Mouse (Mus musculus) cortical plate, adult 2 months (tissue): ENCODE data around the gene Ap4s1. TPM values are rescaled to one million over a fixed set of nuclear protein-coding genes. Genes with fewer than 3 reads are reported as not detected.
"Not testable (repeated sequence)": the region's sequence is repeated elsewhere in the genome, so short reads cannot be mapped to it uniquely, and the experiment has no call there.

ENCODE experiments used
- H3K27ac ChIP-seq: fragments of 200-500 bp; 2 replicates; pipeline ENCODE4 v1.5.1; 2012; ENCODE audit warnings: low read length, control low read depth, inconsistent platforms; ENCODE audit not compliant: insufficient read depth
- H3K4me1 ChIP-seq: fragments of 200-500 bp; 2 replicates; pipeline ENCODE4 v1.6.1; 2011; ENCODE audit warnings: low read length; ENCODE audit not compliant: control insufficient read depth, insufficient read depth
- H3K4me3 ChIP-seq: fragments of 200-500 bp; 2 replicates; pipeline ENCODE4 v1.5.1; 2011; ENCODE audit warnings: mild to moderate bottlenecking, low read length, control low read depth; ENCODE audit not compliant: insufficient read depth
- CTCF ChIP-seq: fragments of 200-500 bp; IDR thresholded peaks from 2 replicates; pipeline ENCODE4 v1.5.1; 2011; ENCODE audit warnings: mild to moderate bottlenecking, control low read depth, low read length; ENCODE audit not compliant: insufficient read depth; ENCODE audit errors: extremely low read depth
- POLR2A ChIP-seq: fragments of 200-500 bp; IDR thresholded peaks from 2 replicates; pipeline ENCODE4 v1.6.1; 2011; ENCODE audit warnings: mild to moderate bottlenecking, low read length, control low read depth; ENCODE audit not compliant: insufficient read depth; ENCODE audit errors: extremely low read depth
- polyA plus RNA-seq: library from polyadenylated mRNA; depleted of rRNA; stranded (reverse); fragments of >200 nt; gene quantifications from 2 replicates; pipeline ENCODE4 v1.2.3, GENCODE M21; 2012; rRNA removed

The Ap4s1 gene
- 52.6 and 54.1 TPM in 2 replicates for polyA plus RNA-seq

DNA sequence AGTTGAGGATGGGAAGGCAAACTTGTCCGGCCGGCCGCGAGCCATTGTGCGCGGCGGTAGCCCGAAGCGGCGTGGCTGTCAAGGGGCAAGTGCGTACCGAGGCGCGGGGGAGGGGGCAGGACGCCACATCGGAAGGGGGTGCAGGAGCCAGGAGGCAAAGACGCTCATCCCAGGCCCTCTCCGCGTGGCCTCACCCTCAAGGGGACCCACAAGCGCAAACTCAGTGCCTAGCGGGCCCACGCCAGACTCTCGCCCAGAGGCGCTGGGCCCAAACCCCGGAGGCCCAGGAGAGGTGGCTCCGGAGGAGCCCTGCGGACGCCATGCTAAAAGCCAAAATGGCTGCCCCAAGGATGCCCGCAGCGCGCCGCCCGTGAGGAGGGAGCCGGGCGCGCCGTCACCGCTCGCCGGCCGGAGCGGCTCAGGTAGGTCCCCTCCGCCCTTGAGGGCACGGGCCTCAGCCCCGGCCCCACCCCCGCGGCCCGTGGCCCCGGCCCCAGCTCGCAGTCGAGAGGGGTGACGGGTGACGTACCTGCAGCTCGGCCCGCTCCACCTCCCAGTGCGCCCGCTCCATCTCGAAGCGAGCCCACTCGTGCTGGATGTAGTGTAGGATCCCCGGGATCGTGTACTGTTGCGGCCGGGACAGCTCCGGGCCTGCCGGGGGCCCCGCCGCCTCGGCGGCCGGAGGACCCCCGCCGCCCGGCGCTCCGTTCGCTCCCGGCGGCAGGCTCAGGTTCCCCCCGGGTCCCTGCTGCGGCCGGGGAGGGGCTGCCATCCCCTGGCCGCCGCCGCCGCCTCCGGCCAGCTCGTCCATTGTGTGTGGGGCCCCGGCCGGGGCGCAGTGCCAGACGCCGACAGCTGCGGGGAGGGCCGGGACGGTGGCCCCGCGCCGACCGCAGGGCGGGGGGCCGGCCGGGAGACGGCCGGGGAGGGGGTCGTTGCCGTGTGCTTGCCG lies at the start of gene Ap4s1:
Ap4s1 (plus strand) TSS at position 141 of the 952 bp plus-strand sequence.
- no peaks in the 10 kb centered on the region for H3K4me1 ChIP-seq
- TF ChIP-seq POLR2A = peak; percentile 46; the same call in 1 of the 2 replicates
- no peak for TF ChIP-seq CTCF
- peak within 1 kb of the TSS; percentile 100 for H3K27ac ChIP-seq
- peak within 1 kb of the TSS; percentile 58 for H3K4me3 ChIP-seq

DNA sequence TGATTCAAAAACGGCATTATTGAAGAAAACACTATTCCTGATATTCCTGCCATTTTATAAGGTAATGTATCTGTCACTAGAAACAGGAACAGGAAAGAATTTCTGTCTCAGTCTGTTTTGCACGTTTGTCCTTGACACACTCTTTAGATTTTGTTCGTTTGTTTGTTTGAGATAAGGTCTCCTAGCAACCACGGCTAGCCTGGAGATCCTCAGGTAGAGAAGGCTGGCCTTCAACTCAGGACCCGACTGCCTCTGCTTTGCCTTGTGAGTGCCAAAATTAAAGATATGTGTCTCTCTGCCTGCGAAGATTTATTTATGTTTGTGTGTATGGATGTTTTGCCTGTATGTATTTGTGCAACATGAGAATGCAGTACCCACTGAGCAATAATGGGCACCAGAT lies 49.0 kb upstream of the Ap4s1 start:
- H3K27ac ChIP-seq = no peak overlapping the region
- H3K4me1 ChIP-seq = no peaks in the 10 kb centered on the region; the same call in 1 of the 2 replicates

DNA sequence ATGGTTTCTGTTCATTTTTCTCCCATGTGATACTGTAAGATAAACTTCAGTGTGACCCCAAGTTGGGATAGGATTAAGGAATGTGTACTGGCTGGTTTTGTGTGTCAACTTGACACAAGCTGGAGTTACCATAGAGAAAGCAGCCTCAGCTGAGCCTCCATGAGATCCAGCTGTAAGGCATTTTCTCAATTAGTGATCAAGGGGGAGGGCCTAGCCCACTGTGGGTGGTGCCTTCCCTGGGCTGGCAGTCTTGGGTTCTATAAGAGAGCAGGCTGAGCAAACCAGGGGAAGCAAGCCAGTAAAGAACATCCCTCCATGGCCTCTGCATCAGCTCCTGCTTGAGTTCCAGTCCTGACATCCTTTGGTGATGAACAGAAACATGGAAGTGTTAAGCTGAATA lies 41.4 kb upstream of the Ap4s1 start:
- not testable (repeated sequence) for H3K27ac ChIP-seq, H3K4me3 ChIP-seq, H3K4me1 ChIP-seq

More for the DNA sequence above, 49.0 kb upstream of the Ap4s1 start:
- no peak for TF ChIP-seq POLR2A
- no peak for TF ChIP-seq CTCF
- H3K4me3 ChIP-seq = no peak overlapping the region

DNA sequence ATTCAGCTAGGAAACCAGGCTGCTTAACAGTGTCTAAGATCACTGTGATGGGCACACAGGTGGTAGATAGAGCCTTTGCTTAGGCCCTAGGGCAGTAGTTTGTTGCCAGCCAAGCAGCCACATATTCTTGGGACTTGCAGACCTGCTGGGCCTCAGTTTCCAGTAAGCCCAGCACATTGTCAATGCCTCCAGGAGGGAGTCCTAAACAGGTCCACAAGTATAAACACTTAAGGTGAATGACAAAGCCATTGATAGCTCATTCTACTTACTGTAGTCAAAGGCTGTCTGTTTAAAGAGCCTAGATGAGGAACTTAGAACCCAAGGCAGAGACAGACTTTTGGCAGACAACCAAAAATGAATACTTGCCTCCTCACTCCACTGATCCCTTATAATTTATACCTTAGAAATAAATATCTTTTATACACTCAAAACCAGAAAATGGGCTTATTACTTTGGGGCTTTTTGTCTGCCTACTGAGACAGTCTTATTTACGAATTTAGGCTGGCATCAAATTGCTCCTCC lies 34.8 kb upstream of the Ap4s1 start:
- TF ChIP-seq POLR2A (no peak), CTCF (no peak)
- H3K27ac ChIP-seq = no peak overlapping the region
- no peaks in the 10 kb centered on the region for H3K4me1 ChIP-seq

DNA sequence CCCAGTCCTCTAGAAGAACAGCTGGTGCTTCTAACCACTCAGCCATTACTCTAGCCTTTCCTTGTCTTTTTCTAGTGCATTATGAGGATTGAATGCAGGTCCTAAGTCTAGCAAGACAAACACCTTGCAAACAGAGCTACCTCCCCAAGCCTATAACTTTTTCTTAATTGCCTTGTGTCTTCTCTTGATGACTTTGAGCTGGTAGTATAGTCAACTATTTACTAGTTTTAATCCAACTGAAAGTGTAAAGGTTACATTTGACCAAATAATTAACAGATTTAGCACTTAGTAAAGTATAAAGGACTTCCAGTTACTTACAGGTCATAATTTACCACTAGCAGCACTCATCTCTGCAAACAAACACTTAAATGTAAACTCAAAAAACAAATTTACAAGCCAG lies 27.8 kb upstream of the Ap4s1 start:
- H3K4me3 ChIP-seq = no peak overlapping the region
- peaks cover 1% of the 10 kb centered on the region; the same call in 1 of the 2 replicates for H3K4me1 ChIP-seq
- no peak overlapping the region for H3K27ac ChIP-seq
- TF ChIP-seq POLR2A = no peak
- TF ChIP-seq CTCF = no peak

More for the DNA sequence above, 34.8 kb upstream of the Ap4s1 start:
- no peak overlapping the region for H3K4me3 ChIP-seq

DNA sequence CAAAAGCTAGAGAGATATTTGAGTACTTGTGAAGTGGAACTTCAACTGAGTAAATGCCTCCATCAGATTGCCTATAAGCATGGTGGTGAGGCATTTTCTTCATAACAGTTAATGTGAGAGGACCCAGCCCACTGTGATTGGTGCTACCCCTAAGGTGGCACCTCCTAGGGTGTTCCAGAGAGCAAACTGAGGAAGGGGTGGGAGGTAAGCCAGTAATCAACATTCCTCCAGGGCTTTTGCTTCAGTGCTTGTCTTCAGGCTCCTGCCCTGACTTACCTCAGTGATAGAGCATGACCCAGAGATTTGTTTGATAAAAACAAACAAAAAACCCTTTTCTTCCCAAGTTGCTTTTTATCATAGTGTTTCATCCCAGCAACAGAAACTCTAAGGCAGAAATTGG lies 26.9 kb upstream of the Ap4s1 start:
- Histone ChIP-seq H3K27ac (no peak overlapping the region), H3K4me3 (no peak overlapping the region), H3K4me1 (peaks cover 1% of the 10 kb centered on the region; the same call in 1 of the 2 replicates)
- TF ChIP-seq POLR2A (no peak), CTCF (no peak)

DNA sequence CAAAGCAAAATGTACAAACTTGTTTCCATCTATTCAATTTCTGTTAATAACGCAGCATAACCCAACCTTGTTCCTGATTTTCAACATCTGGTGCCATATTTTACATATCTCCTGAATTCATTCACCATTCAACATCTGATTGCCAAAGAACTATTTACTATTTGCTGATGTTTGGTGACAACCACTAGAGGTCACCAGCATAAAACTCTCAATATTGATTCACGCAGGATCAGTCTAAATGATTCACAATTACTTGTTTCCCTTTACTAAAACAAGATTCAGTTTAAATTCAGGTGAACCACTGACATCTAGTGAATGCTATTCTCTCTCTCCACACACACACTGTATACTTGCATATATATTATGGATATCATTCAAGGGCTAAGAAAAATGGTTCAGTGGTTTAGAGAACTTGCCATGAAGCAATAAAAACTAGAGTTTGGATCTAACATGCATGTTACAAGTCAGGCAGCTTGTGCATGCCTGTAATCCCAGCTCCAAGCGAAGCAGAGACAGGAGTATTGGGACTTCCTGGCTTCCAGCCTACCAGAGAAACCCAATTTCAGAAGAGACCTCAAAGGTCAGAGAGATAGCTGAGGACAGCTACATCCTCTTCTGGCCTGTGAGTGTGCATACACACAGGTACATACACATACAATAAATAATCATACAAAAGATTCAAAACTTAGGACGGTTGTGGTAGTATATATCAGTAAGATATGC lies 24.0 kb upstream of the Ap4s1 start:
- TF ChIP-seq POLR2A (no peak), CTCF (no peak)
- peaks cover 1% of the 10 kb centered on the region; the same call in 1 of the 2 replicates for H3K4me1 ChIP-seq
- H3K27ac ChIP-seq = no peak overlapping the region
- H3K4me3 ChIP-seq = no peak overlapping the region

DNA sequence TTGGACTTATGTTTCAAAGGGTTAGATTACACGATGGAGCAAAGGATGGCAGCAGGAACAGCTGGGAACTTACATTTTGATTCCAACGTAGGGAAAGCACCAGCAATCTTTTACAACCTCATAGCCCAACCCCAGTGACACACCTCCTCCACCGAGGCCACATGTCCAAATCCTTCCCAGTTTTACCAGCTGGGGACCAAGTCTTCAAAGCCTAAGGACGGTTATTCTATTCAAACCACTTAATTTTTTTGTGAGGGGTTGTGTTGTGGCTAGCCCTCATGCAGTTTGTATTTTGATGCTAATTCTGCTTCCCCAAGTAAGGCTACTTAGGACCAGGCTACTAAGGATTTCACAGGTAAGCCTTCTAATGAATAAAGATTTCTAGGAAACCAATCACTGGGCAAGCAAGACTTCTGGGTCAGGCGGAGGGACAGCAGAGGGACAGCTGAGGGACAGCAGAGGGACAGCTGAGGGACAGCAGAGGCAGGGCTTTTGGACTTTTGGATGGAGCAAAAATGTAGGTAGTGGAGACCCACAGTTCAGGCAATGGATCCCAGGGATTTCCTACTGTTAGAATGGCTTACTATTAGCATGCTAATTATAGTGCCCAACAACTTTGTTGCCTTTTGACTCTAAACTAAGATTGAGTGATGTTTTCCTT lies 19.5 kb upstream of the Ap4s1 start:
- TF ChIP-seq CTCF (no peak), POLR2A (no peak)
- Histone ChIP-seq H3K4me3 (no peak overlapping the region), H3K27ac (no peak overlapping the region), H3K4me1 (peaks cover 3% of the 10 kb centered on the region; the same call in 1 of the 2 replicates)

DNA sequence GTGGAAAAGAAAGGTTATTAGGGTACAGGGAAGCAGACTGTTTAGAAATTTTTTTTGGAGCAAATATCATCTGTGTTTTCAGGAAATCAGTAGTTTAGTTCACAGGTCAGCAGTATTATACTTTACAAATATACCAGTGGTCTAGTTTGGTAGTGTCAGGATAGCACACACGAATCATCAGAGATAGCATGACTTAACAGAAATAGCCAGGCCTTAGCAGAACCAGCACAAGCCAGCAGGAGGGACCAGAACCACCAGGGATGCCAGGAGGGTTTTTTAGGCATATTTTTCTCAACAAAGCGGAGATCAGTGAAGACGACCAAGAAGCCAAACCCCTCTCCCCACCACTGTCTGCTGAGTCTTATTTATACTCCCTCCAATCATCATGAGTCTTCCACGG lies 17.6 kb upstream of the Ap4s1 start:
- TF ChIP-seq POLR2A (no peak), CTCF (no peak)
- Histone ChIP-seq H3K27ac (no peak overlapping the region), H3K4me1 (peaks cover 5% of the 10 kb centered on the region), H3K4me3 (no peak overlapping the region)

DNA sequence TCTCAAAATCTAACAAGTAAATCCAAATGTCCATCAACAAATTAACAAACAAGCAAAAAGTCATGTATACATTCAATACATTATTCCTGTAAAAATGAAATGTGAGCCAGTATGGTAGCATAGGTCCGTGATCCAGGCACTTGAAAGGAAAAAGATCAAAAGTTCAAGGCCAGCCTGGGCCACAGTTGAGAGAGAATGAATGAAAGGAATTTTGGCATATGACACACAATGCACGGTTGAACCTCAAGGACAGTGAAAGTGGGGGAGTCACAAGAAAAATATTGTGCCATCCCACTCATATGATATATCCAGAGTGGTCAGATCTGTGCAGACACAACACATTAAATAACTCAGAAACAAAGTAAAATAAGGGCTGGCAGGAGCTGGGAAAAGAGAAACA lies 14.4 kb upstream of the Ap4s1 start:
- peaks cover 5% of the 10 kb centered on the region for H3K4me1 ChIP-seq
- H3K27ac ChIP-seq = no peak overlapping the region
- H3K4me3 ChIP-seq = no peak overlapping the region
- TF ChIP-seq CTCF (no peak), POLR2A (no peak)
